Mouse (Mus musculus) embryonic facial prominence, embryonic 14.5 days (tissue): ENCODE data around the gene Palm. TPM values are rescaled to one million over a fixed set of nuclear protein-coding genes. Genes with fewer than 3 reads are reported as not detected.

ENCODE experiments used
- ATAC-seq: fragments of 200-750 bp; cut with Nextera tagmentation; 2 replicates; pipeline ENCODE4 v1.8.0; 2017; ENCODE audit warnings: low read depth, moderate number of reproducible peaks, moderate TSS enrichment
- DNase-seq: peaks from one replicate; pipeline ENCODE4 v3.0.0-alpha.2; 2015; ENCODE audit warnings: low spot score
- H3K27ac ChIP-seq: fragments of 300-500 bp; sonication (generic); replicated peaks from 2 replicates; pipeline ENCODE4 v1.5.1; 2014; ENCODE audit warnings: low read depth, mild to moderate bottlenecking, low read length, moderate library complexity
- H3K27me3 ChIP-seq: fragments of 300-500 bp; sonication (generic); replicated peaks from 2 replicates; pipeline ENCODE4 v1.6.1; 2014; ENCODE audit warnings: low read length; ENCODE audit not compliant: control insufficient read depth, insufficient read depth
- H3K36me3 ChIP-seq: fragments of 300-500 bp; sonication (generic); 2 replicates; pipeline ENCODE4 v1.6.1; 2014; ENCODE audit warnings: low read length, mixed read lengths; ENCODE audit not compliant: control insufficient read depth, insufficient read depth
- H3K4me1 ChIP-seq: fragments of 300-500 bp; sonication (generic); 2 replicates; pipeline ENCODE4 v1.6.1; 2014; ENCODE audit warnings: antibody characterized with exemption, low read length; ENCODE audit not compliant: control insufficient read depth, insufficient read depth
- H3K4me2 ChIP-seq: fragments of 300-500 bp; sonication (generic); 2 replicates; pipeline ENCODE4 v1.6.1; 2014; ENCODE audit warnings: low read depth, mild to moderate bottlenecking, low read length, moderate library complexity, mixed read lengths
- H3K4me3 ChIP-seq: fragments of 300-500 bp; sonication (generic); 2 replicates; pipeline ENCODE4 v1.5.1; 2014; ENCODE audit warnings: low read depth, mild to moderate bottlenecking, low read length
- H3K9ac ChIP-seq: fragments of 300-500 bp; sonication (generic); 2 replicates; pipeline ENCODE4 v1.6.1; 2014; ENCODE audit warnings: low read depth, mild to moderate bottlenecking, low read length, moderate library complexity, mixed read lengths
- H3K9me3 ChIP-seq: fragments of 300-500 bp; sonication (generic); 2 replicates; pipeline ENCODE4 v1.6.1; 2016; ENCODE audit warnings: low read length; ENCODE audit not compliant: control insufficient read depth
- WGBS: fragments of 180-500 bp; shearing (Covaris S2); extraction: QIAGEN DNeasy Blood & Tissue Kit; methylation state at CpG from one replicate; pipeline ENCODE4 v1.1.7; 2014; 5-methylcytosine and 5-hydroxymethylcytosine counted together
- polyA plus RNA-seq: library from polyadenylated mRNA; unstranded; fragments of >200 nt; fragmentation: Nextera tagmentation; extraction: Ambion mirVana; gene quantifications from 2 replicates; pipeline ENCODE4 v1.2.1, GENCODE M21; 2014

Palm gene
- polyA plus RNA-seq, 1 experiment from 2014 or later = 62.5 TPM

DNA sequence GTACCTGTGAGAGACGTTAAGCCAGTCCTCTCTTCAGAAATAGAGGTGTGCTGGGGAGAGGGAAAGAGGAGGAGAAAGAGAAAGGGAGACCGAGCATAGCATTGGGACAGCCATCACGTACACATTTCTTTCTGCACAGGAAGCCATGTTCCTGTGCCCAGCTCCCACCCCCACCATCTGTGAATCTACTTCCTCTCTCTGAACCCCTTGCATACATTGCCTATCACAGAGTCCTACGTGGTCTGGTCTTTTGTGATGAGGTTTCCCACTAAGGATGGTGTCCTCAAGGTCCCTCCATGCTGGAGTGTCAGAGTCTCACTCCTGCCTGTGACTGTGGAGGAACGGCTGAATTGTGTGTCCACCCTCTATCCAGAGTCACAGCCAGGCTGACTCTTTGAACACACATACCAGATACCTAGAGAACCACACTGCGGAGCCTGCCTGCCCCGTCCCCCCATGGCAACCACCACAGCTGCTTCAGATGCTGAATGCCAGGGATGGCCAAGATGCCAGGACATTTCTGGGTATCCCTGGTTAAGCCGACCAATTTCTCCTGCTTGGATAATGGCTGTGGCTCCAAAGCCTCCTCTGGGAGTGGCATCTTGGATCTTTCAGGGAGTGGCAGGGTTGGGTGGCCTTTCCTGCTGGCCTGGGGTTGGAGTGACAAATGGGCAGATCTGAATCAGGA, 56.7 kb downstream of the Palm start:
- no peak overlapping the region for H3K27ac ChIP-seq
- no peaks in the 10 kb centered on the region for H3K9me3 ChIP-seq
- no peaks in the 10 kb centered on the region for H3K27me3 ChIP-seq
- DNase-seq (no peak), ATAC-seq (no peak)
- 80% methylated on average over 8 of the region's 8 CpGs for WGBS
- no peak overlapping the region for H3K4me2 ChIP-seq
- H3K36me3 ChIP-seq = no peaks in the 10 kb centered on the region
- H3K4me3 ChIP-seq = no peak overlapping the region
- H3K4me1 ChIP-seq = peaks cover 21% of the 10 kb centered on the region
- H3K9ac ChIP-seq = no peak overlapping the region

DNA sequence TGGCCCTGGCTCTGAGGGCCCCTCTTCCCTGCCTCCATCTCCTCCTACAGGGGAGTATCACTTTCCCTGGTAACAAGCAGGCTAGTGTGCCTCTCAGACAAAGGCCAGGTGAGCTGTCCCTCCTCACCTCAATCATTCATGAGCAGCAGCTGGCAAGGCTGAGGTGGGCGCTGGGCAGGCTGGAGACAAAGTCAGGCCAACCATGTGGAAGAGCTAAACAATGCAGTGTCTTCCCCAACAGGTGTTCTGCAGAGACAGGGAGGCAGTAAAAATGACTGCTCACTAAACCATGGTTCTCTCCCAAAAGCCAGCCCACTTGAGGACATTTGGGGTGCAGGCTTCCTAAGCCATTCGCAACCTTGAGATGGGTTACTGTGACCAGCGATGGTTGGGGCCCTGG, 58.3 kb downstream of the Palm start:
- Histone ChIP-seq H3K4me1 (peaks cover 27% of the 10 kb centered on the region), H3K9ac (0 out of 2 replicates have a peak overlapping the region, but pooled peaks have one; percentile 49), H3K4me3 (peak overlapping the region; percentile 1), H3K36me3 (peaks cover 7% of the 10 kb centered on the region; the same call in 1 of the 2 replicates), H3K9me3 (no peaks in the 10 kb centered on the region), H3K27ac (peak overlapping the region; percentile 100), H3K27me3 (no peaks in the 10 kb centered on the region), H3K4me2 (peak overlapping the region; percentile 99)
- WGBS = 47% methylated on average over 3 of the region's 3 CpGs
- ATAC-seq = no peak
- DNase-seq = no peak

DNA sequence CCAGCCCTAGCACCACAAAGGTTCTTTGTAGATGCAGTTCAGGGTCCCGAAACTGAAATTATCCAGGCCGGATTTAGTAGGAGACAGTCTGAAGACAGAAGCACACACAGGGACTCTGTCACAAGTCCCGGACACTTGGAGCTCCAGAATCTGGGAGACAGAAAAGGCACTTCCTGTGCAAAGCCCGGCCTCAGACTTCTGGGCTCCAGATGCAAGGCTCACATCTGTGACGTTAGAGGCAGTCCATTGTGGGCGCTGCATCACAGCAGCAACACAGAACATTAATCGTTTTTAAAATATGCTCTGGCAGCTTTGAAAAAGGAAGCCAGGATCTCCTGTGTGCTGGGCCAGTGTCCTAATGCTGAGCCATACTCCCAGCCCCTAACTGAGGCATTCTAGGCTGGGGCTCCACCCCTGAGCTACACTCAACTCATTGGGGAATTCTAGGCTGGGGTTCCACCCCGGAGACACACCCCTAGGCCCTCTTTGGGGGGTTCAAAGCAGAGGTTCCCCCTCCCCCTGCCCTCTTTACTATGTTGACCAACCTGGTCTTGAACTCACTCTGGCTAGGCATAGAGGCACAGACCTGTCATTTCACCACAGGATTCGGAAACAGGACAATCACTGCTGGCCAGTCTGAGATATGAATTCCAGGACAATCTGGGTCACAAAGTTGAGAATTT, 58.9 kb downstream of the Palm start:
- ATAC-seq (no peak), DNase-seq (peak; percentile 85)
- H3K27me3 ChIP-seq = no peaks in the 10 kb centered on the region
- peak overlapping the region; percentile 78 for H3K9ac ChIP-seq
- peak overlapping the region; percentile 96 for H3K4me3 ChIP-seq
- peaks cover 13% of the 10 kb centered on the region for H3K36me3 ChIP-seq
- H3K4me1 ChIP-seq = peaks cover 32% of the 10 kb centered on the region
- H3K9me3 ChIP-seq = no peaks in the 10 kb centered on the region
- H3K27ac ChIP-seq = peak overlapping the region; percentile 100
- H3K4me2 ChIP-seq = peak overlapping the region; percentile 99
- 23% methylated on average over 9 of the region's 9 CpGs for WGBS

DNA sequence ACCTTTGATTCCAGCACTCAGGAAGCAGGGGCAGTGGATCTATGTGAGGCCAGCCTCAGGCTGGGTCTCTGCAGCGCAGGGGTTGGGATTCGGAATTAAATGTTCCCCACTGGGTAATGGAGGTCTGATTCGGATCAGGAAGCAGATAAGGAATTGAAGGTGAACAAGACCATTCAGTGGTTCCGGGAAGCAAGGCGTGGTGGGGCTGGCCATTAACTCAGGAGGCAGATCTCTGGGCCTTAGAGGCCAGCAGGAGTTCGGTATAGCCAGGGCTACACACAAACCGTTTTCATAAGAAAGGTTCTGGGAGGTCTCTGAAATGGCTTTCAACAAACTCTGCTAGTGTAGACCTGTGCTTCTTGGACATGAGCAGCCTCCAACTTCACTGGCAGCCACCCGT, 59.5 kb downstream of the Palm start:
- H3K27me3 ChIP-seq = no peaks in the 10 kb centered on the region
- no peaks in the 10 kb centered on the region for H3K9me3 ChIP-seq
- peak overlapping the region; percentile 100 for H3K27ac ChIP-seq
- ATAC-seq (no peak), DNase-seq (no peak)
- peaks cover 38% of the 10 kb centered on the region for H3K4me1 ChIP-seq
- whole genome bisulfite sequencing = 12% methylated on average over 8 of the region's 8 CpGs
- H3K4me3 ChIP-seq = peak overlapping the region; percentile 96
- peak overlapping the region; percentile 99 for H3K4me2 ChIP-seq
- H3K36me3 ChIP-seq = peaks cover 18% of the 10 kb centered on the region
- H3K9ac ChIP-seq = peak overlapping the region; percentile 78

DNA sequence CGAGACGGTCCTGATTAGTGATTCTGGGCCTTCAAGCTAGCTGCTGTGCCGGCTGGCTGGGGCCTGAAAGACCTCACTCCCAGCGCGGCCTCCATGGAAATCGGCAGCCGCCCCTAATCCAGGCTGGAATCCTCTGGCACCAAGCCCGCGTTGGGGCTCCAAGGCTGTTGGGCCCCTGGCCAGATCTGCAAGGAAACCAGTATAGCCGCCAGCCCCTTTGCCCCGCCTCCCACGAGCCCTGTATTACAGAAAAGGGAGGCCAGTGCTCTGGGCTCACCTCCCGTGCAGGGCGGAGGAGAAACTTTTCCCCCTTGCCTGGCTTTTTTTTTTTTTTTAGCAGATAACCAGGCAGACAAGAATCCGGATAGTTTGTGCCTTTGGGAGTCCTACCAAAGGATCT, 60.0 kb downstream of the Palm start:
- H3K9me3 ChIP-seq = no peaks in the 10 kb centered on the region
- no peaks in the 10 kb centered on the region for H3K27me3 ChIP-seq
- DNase-seq (peak; percentile 98), ATAC-seq (peak; percentile 68)
- H3K9ac ChIP-seq = peak overlapping the region; percentile 78
- WGBS = 2% methylated on average over 15 of the region's 15 CpGs
- peaks cover 23% of the 10 kb centered on the region for H3K36me3 ChIP-seq
- H3K27ac ChIP-seq = peak overlapping the region; percentile 100
- peak overlapping the region; percentile 99 for H3K4me2 ChIP-seq
- peak overlapping the region; percentile 96 for H3K4me3 ChIP-seq
- H3K4me1 ChIP-seq = peaks cover 44% of the 10 kb centered on the region

DNA sequence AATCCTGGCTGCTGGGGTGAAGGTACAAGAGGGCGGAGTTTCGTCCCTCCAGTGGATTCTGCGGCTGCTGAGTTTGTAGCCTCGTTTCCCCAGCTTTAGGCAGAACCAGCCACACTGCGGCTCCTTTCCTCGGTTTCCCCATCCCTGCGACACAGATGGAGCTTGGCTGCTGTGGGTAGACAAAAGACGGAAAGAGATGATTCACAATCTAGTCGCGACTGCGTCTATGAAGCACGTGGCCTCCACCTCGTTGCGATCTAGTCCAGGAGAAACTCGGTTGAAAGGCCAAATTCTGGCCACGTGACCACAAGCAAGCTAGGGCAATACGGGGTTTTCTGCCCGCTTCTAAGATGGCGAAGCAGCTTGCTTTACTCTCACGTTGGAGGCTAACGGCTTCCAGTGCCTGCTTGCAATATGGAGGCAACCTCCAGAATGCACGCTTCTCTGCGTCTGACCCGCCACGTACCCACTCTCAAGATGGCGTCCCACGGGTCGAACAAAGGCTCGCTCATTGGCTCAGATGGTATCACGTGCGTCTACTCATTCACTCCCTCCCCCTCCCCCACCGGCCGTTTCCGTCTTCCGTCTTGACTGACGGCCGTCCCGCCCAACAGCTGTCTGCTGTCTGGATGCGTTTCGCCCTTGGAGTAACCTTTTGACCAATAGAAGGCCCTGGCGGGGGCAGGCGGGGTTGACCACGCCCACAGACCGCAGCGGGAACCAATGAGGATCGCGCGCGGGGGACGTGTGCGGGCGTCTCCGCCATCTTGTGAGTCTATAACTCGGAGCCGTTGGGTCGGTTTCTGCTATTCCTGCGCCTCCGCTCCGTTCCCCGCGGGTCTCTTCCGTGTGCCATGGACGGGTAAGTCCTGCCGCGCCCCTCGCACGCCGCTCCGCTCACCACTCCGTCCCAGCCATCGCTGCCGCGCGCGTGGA, 60.8 kb downstream of the Palm start, which contains the start of gene Ptbp1:
Gene Ptbp1, plus strand, starts transcription at position 568 of the 936 bp plus-strand sequence.
- H3K27me3 ChIP-seq = no peaks in the 10 kb centered on the region
- H3K4me3 ChIP-seq = peak within 1 kb of the TSS; percentile 96
- peaks cover 31% of the 10 kb centered on the region for H3K36me3 ChIP-seq
- H3K9ac ChIP-seq = peak within 1 kb of the TSS; percentile 99
- peaks cover 48% of the 10 kb centered on the region for H3K4me1 ChIP-seq
- H3K4me2 ChIP-seq = peak within 1 kb of the TSS; percentile 99
- WGBS = under 1% methylated on average over 67 of the region's 75 CpGs
- peak within 1 kb of the TSS; percentile 100 for H3K27ac ChIP-seq
- ATAC-seq = peak; percentile 90
- peak; percentile 100 for DNase-seq
- H3K9me3 ChIP-seq = no peaks in the 10 kb centered on the region

DNA sequence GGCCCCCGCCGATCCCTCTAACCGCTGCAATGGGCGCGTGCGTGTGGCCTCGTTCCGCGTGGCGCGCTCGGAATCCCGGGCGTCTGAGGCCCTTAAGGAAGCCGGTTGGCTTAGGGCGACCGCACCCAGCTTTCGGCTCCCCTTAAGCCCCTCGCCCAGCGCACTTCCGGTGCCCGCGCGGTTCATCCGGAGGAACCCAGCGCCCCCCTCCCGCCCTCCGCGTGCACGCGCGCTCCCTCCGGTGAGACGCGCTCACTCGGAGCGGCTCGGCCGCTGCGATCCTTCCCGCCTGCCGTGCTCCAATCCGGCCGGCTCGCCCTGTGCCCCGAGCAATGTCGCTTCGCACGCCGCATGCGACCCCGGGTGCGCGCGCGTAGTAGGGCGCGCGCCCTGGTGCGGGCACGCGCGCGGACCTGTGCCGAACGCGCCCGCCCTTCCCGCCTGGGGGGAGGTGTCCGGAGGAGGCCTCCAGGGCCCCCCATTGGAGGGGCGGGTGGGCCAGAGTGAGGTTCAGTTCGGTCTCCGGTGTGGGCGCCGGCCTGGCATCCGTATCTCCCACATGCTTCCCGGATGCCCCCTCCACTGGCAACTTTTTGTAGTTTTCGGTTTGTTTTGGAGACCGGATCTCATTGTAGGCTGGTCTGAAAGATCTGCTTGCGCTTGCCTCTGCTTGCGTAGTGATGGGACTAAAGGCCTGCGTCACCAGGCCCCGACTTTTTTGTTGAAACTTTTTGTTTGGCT, 61.6 kb downstream of the Palm start:
- H3K4me2 ChIP-seq = peak overlapping the region; percentile 99
- no peaks in the 10 kb centered on the region for H3K9me3 ChIP-seq
- H3K4me1 ChIP-seq = peaks cover 48% of the 10 kb centered on the region
- H3K27me3 ChIP-seq = no peaks in the 10 kb centered on the region
- H3K9ac ChIP-seq = peak overlapping the region; percentile 99
- H3K36me3 ChIP-seq = peaks cover 39% of the 10 kb centered on the region
- DNase-seq (peak; percentile 87), ATAC-seq (peak; percentile 30)
- H3K4me3 ChIP-seq = peak overlapping the region; percentile 96
- peak overlapping the region; percentile 100 for H3K27ac ChIP-seq
- 0% methylated on average over 27 of the region's 83 CpGs for WGBS
